Mouse (Mus musculus): ENCODE data around the gene Mt3. TPM values are rescaled to one million over a fixed set of nuclear protein-coding genes. Genes with fewer than 3 reads are reported as not detected.
"Not testable (repeated sequence)": the region's sequence is repeated elsewhere in the genome, so short reads cannot be mapped to it uniquely, and the experiment has no call there.

Gene Mt3
- polyA plus RNA-seq, 1 experiment, result 3.3 TPM

- no peak for TF ChIP-seq POLR2A (IDR thresholded peaks at IDR 0.05; ENCODE audit: low read depth, low read length)
- TF ChIP-seq CTCF (IDR thresholded peaks at IDR 0.05; ENCODE audit: borderline replicate concordance, insufficient read depth, low read length), result no peak
Observed at GRCm38 (mm10) chr8:94122711-94123468, 29.5 kb upstream of the Mt3 start.

GRCm38 (mm10) chr8:94127711-94128110, 24.7 kb upstream of the Mt3 start:
- Histone ChIP-seq H3K4me1 (ENCODE audit: control insufficient read depth, insufficient read depth, low read length) (no peaks in the 10 kb centered on the region), H3K27ac (ENCODE audit: insufficient read depth, low read length) (no peak overlapping the region), H3K4me3 (ENCODE audit: insufficient read depth, low read length) (no peak overlapping the region)
- TF ChIP-seq CTCF (IDR thresholded peaks at IDR 0.05; ENCODE audit: borderline replicate concordance, insufficient read depth, low read length) (no peak), POLR2A (IDR thresholded peaks at IDR 0.05; ENCODE audit: low read depth, low read length) (no peak)

More at GRCm38 (mm10) chr8:94122711-94123468, 29.5 kb upstream of the Mt3 start:
- Histone ChIP-seq H3K4me3 (ENCODE audit: insufficient read depth, low read length) (no peak overlapping the region), H3K4me1 (ENCODE audit: control insufficient read depth, insufficient read depth, low read length) (no peaks in the 10 kb centered on the region), H3K27ac (ENCODE audit: insufficient read depth, low read length) (no peak overlapping the region)

- H3K4me1 ChIP-seq (ENCODE audit: control insufficient read depth, insufficient read depth, low read length), result peaks cover 3% of the 10 kb centered on the region
- H3K4me3 ChIP-seq (ENCODE audit: insufficient read depth, low read length), result no peak overlapping the region
- no peak overlapping the region for H3K27ac ChIP-seq (ENCODE audit: insufficient read depth, low read length)
- TF ChIP-seq POLR2A (IDR thresholded peaks at IDR 0.05; ENCODE audit: low read depth, low read length) (no peak), CTCF (IDR thresholded peaks at IDR 0.05; ENCODE audit: borderline replicate concordance, insufficient read depth, low read length) (no peak)
Observed at GRCm38 (mm10) chr8:94129133-94129789, 23.1 kb upstream of the Mt3 start.

GRCm38 (mm10) chr8:94130126-94130525, 22.3 kb upstream of the Mt3 start:
- H3K4me3 ChIP-seq (ENCODE audit: insufficient read depth, low read length), result no peak overlapping the region
- H3K4me1 ChIP-seq (ENCODE audit: control insufficient read depth, insufficient read depth, low read length), result peaks cover 7% of the 10 kb centered on the region
- no peak for TF ChIP-seq CTCF (IDR thresholded peaks at IDR 0.05; ENCODE audit: borderline replicate concordance, insufficient read depth, low read length)
- TF ChIP-seq POLR2A (IDR thresholded peaks at IDR 0.05; ENCODE audit: low read depth, low read length), result no peak
- no peak overlapping the region for H3K27ac ChIP-seq (ENCODE audit: insufficient read depth, low read length)

- TF ChIP-seq CTCF (IDR thresholded peaks at IDR 0.05; ENCODE audit: borderline replicate concordance, insufficient read depth, low read length) (no peak), POLR2A (IDR thresholded peaks at IDR 0.05; ENCODE audit: low read depth, low read length) (no peak)
- H3K4me1 ChIP-seq (ENCODE audit: control insufficient read depth, insufficient read depth, low read length), result peaks cover 13% of the 10 kb centered on the region
- H3K27ac ChIP-seq (ENCODE audit: insufficient read depth, low read length), result no peak overlapping the region
- H3K4me3 ChIP-seq (ENCODE audit: insufficient read depth, low read length), result no peak overlapping the region
Observed at GRCm38 (mm10) chr8:94132096-94132495, 20.3 kb upstream of the Mt3 start.

- Histone ChIP-seq H3K4me1 (ENCODE audit: control insufficient read depth, insufficient read depth, low read length) (peaks cover 13% of the 10 kb centered on the region), H3K27ac (ENCODE audit: insufficient read depth, low read length) (peak overlapping the region; percentile 52; the same call in 1 of the 2 replicates)
- not testable (repeated sequence) for H3K4me3 ChIP-seq (ENCODE audit: insufficient read depth, low read length)
Observed at GRCm38 (mm10) chr8:94134601-94135000, 17.8 kb upstream of the Mt3 start.

- no peak overlapping the region for H3K4me3 ChIP-seq (ENCODE audit: insufficient read depth, low read length)
- peaks cover 13% of the 10 kb centered on the region for H3K4me1 ChIP-seq (ENCODE audit: control insufficient read depth, insufficient read depth, low read length)
- no peak for TF ChIP-seq POLR2A (IDR thresholded peaks at IDR 0.05; ENCODE audit: low read depth, low read length)
- no peak for TF ChIP-seq CTCF (IDR thresholded peaks at IDR 0.05; ENCODE audit: borderline replicate concordance, insufficient read depth, low read length)
- H3K27ac ChIP-seq (ENCODE audit: insufficient read depth, low read length), result no peak overlapping the region
Observed at GRCm38 (mm10) chr8:94135556-94135955, 16.9 kb upstream of the Mt3 start.

- no peak overlapping the region for H3K4me3 ChIP-seq (ENCODE audit: insufficient read depth, low read length)
- TF ChIP-seq CTCF (IDR thresholded peaks at IDR 0.05; ENCODE audit: borderline replicate concordance, insufficient read depth, low read length) (no peak), POLR2A (IDR thresholded peaks at IDR 0.05; ENCODE audit: low read depth, low read length) (no peak)
- no peak overlapping the region for H3K27ac ChIP-seq (ENCODE audit: insufficient read depth, low read length)
- H3K4me1 ChIP-seq (ENCODE audit: control insufficient read depth, insufficient read depth, low read length), result peaks cover 13% of the 10 kb centered on the region
Observed at GRCm38 (mm10) chr8:94136192-94136591, 16.2 kb upstream of the Mt3 start.

GRCm38 (mm10) chr8:94136933-94137332, 15.5 kb upstream of the Mt3 start, which contains the start of gene Mt4:
Gene Mt4, plus strand, starts transcription at chr8:94137197.
- TF ChIP-seq POLR2A (IDR thresholded peaks at IDR 0.05; ENCODE audit: low read depth, low read length), result no peak
- TF ChIP-seq CTCF (IDR thresholded peaks at IDR 0.05; ENCODE audit: borderline replicate concordance, insufficient read depth, low read length), result no peak
- Histone ChIP-seq H3K27ac (ENCODE audit: insufficient read depth, low read length) (no peak within 1 kb of the TSS), H3K4me3 (ENCODE audit: insufficient read depth, low read length) (no peak within 1 kb of the TSS), H3K4me1 (ENCODE audit: control insufficient read depth, insufficient read depth, low read length) (peaks cover 13% of the 10 kb centered on the region)

- Histone ChIP-seq H3K27ac (ENCODE audit: insufficient read depth, low read length) (no peak overlapping the region), H3K4me3 (ENCODE audit: insufficient read depth, low read length) (no peak overlapping the region), H3K4me1 (ENCODE audit: control insufficient read depth, insufficient read depth, low read length) (peaks cover 6% of the 10 kb centered on the region)
- TF ChIP-seq CTCF (IDR thresholded peaks at IDR 0.05; ENCODE audit: borderline replicate concordance, insufficient read depth, low read length), result no peak
- TF ChIP-seq POLR2A (IDR thresholded peaks at IDR 0.05; ENCODE audit: low read depth, low read length), result no peak
Observed at GRCm38 (mm10) chr8:94140266-94140795, 12.1 kb upstream of the Mt3 start.

Data from embryonic fibroblast, embryonic 13.5 days (primary cell).